ENCODE assay signal across 8 mouse cellular contexts in the genomic region with DNA sequence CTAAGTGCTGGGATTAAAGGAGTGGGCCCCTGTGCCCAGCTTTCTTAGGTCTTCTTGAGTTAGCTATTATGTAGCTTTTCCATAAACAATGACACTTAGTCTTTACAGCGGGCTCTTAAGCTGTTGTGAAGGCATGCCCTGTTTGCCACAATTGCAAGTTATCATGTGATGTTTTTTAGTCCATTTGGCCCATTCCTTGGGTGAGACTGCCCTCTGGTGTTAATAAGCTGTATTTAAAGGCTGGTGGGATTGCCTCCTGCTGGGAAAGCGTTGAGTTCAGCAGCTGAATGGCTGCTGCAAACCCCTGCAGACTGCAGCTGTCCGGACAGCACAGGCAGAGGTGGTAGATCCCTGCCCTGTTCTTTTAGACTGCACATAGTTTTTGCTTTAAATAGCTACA. TPM values are rescaled to one million over a fixed set of nuclear protein-coding genes. Genes with fewer than 3 reads are reported as not detected.
A peak's percentile ranks its signal among the peaks of the same experiment; 100 is the strongest.
DNase-seq lines count a peak whose midpoint lies in the region; ATAC-seq and TF ChIP-seq lines count a peak whose summit lies in the region.

No protein-coding gene starts in this region.

- H3K9me3 ChIP-seq in kidney, embryonic 14.5 days (ENCODE audit: control insufficient read depth, low read length) = no peaks in the 10 kb centered on the region
- no peaks in the 10 kb centered on the region for H3K9me3 ChIP-seq in limb, embryonic 12.5 days
- no peaks in the 10 kb centered on the region for H3K9me3 ChIP-seq in stomach, postnatal 0 days (ENCODE audit: control insufficient read depth, low read length)

- TF ChIP-seq EP300 in heart, adult 2 months (IDR thresholded peaks at IDR 0.05; ENCODE audit: insufficient read depth, low read depth, low read length) = no peak
- TF ChIP-seq EP300 in stomach, postnatal 0 days (optimal IDR thresholded peaks at IDR 0.05) = no peak

- no peak overlapping the region for H3K4me2 ChIP-seq in kidney, embryonic 14.5 days (replicated peaks; ENCODE audit: low read depth, low read length)
- H3K4me2 ChIP-seq in limb, embryonic 12.5 days = no peak overlapping the region
- no peak overlapping the region for H3K4me2 ChIP-seq in stomach, postnatal 0 days (replicated peaks; ENCODE audit: low read depth)

- TF ChIP-seq POLR2A in heart, adult 2 months (IDR thresholded peaks at IDR 0.05; ENCODE audit: insufficient read depth, low read depth, low read length) = no peak

- H3K79me3 ChIP-seq in C2C12 (ENCODE audit: low read depth) = no peaks in the 10 kb centered on the region

- H3K79me2 ChIP-seq in C2C12 (ENCODE audit: control insufficient read depth, insufficient read depth) = no peaks in the 10 kb centered on the region
- no peaks in the 10 kb centered on the region for H3K79me2 ChIP-seq in heart, adult 2 months (replicated peaks; ENCODE audit: control insufficient read depth, insufficient read depth, low read length)

- H3K9ac ChIP-seq in heart, adult 2 months (ENCODE audit: low read depth, low read length) = no peak overlapping the region
- no peak overlapping the region for H3K9ac ChIP-seq in kidney, embryonic 14.5 days (ENCODE audit: low read depth, low read length)
- H3K9ac ChIP-seq in limb, embryonic 12.5 days (replicated peaks) = no peak overlapping the region
- H3K9ac ChIP-seq in stomach, postnatal 0 days (ENCODE audit: low read length) = no peak overlapping the region

- H3K27me3 ChIP-seq in C2C12 (ENCODE audit: control insufficient read depth, insufficient read depth, insufficient read length) = no peaks in the 10 kb centered on the region
- H3K27me3 ChIP-seq in heart, adult 2 months (ENCODE audit: control insufficient read depth, insufficient read depth, low read length) = no peaks in the 10 kb centered on the region
- no peaks in the 10 kb centered on the region for H3K27me3 ChIP-seq in kidney, embryonic 14.5 days (ENCODE audit: control insufficient read depth, insufficient read depth, low read length)
- no peaks in the 10 kb centered on the region for H3K27me3 ChIP-seq in limb, embryonic 12.5 days
- no peaks in the 10 kb centered on the region for H3K27me3 ChIP-seq in stomach, postnatal 0 days (ENCODE audit: control insufficient read depth, insufficient read depth, low read length)

- H3K4me3 ChIP-seq in C2C12 (ENCODE audit: insufficient read depth, poor library complexity, severe bottlenecking) = no peak overlapping the region
- H3K4me3 ChIP-seq in heart, adult 2 months = no peak overlapping the region
- H3K4me3 ChIP-seq in kidney, embryonic 14.5 days (ENCODE audit: low read length) = no peak overlapping the region
- no peak overlapping the region for H3K4me3 ChIP-seq in limb, embryonic 12.5 days (replicated peaks)
- H3K4me3 ChIP-seq in stomach, postnatal 0 days (ENCODE audit: low read depth, low read length) = no peak overlapping the region

- intact Hi-C loops in heart, adult 2 months (cut with DNase I) = loop anchor here (1.0 to 5.0 kb wide), 2 partner anchors 65 to 309 kb away; no protein-coding TSS in a partner anchor

- TF ChIP-seq CTCF in C2C12 (IDR thresholded peaks at IDR 0.05; ENCODE audit: control insufficient read depth, insufficient read depth, insufficient read length) = peak; percentile 45
- TF ChIP-seq CTCF in heart, adult 2 months (IDR thresholded peaks at IDR 0.05) = peak; percentile 89
- TF ChIP-seq CTCF in stomach, postnatal 0 days (IDR thresholded peaks at IDR 0.05; ENCODE audit: low read depth) = peak; percentile 96

- ATAC-seq in kidney, embryonic 14.5 days (ENCODE audit: low FRiP score, low TSS enrichment) = peak; percentile 50; the same call in 1 of the 2 replicates
- ATAC-seq in limb, embryonic 12.5 days (ENCODE audit: insufficient number of reproducible peaks, insufficient read depth, low FRiP score, low TSS enrichment, low read depth) = no peak
- ATAC-seq in monocyte, adult 5-6 weeks (replicated peaks; ENCODE audit: insufficient number of reproducible peaks, low FRiP score, low TSS enrichment, poor library complexity, severe bottlenecking) = peak; percentile 63; the same call in 1 of the 2 replicates
- peak; percentile 48 for ATAC-seq in stomach, postnatal 0 days (ENCODE audit: low FRiP score, low TSS enrichment)

- DNase-seq in T-cell, adult 2 months (ENCODE audit: low spot score) = peak; percentile 24
- DNase-seq in embryo, embryonic 11 days = peak; percentile 88
- peak; percentile 64 to 70 for DNase-seq in heart, adult 2 months
- peak; percentile 76 for DNase-seq in stomach, postnatal 0 days (ENCODE audit: low spot score)

- H3K36me3 ChIP-seq in C2C12 (ENCODE audit: control insufficient read depth, insufficient read depth) = no peaks in the 10 kb centered on the region
- H3K36me3 ChIP-seq in heart, adult 2 months (ENCODE audit: control insufficient read depth, insufficient read depth, low read length) = no peaks in the 10 kb centered on the region
- H3K36me3 ChIP-seq in kidney, embryonic 14.5 days (ENCODE audit: control insufficient read depth, insufficient read depth, low read length) = peaks cover 39% of the 10 kb centered on the region
- H3K36me3 ChIP-seq in limb, embryonic 12.5 days = peaks cover 93% of the 10 kb centered on the region
- peaks cover 6% of the 10 kb centered on the region for H3K36me3 ChIP-seq in stomach, postnatal 0 days (ENCODE audit: control insufficient read depth, insufficient read depth, low read length)

- H3K4me1 ChIP-seq in heart, adult 2 months (ENCODE audit: control insufficient read depth, insufficient read depth, low read length) = no peaks in the 10 kb centered on the region
- no peaks in the 10 kb centered on the region for H3K4me1 ChIP-seq in kidney, embryonic 14.5 days (ENCODE audit: control insufficient read depth, insufficient read depth, low read length)
- peaks cover 8% of the 10 kb centered on the region; the same call in 1 of the 2 replicates for H3K4me1 ChIP-seq in limb, embryonic 12.5 days (replicated peaks)
- H3K4me1 ChIP-seq in stomach, postnatal 0 days (replicated peaks; ENCODE audit: control insufficient read depth, insufficient read depth) = no peaks in the 10 kb centered on the region

- 7% methylated on average over 3 of the region's 3 CpGs for WGBS in heart, adult 2 months
- 34% methylated on average over 3 of the region's 3 CpGs for WGBS in kidney, embryonic 14.5 days
- WGBS in limb, embryonic 12.5 days = 27% methylated on average over 3 of the region's 3 CpGs
- WGBS in stomach, postnatal 0 days = 12% methylated on average over 3 of the region's 3 CpGs

- H3K27ac ChIP-seq in heart, adult 2 months = no peak overlapping the region; the same call in 1 of the 2 replicates
- H3K27ac ChIP-seq in kidney, embryonic 14.5 days (ENCODE audit: low read depth, low read length) = no peak overlapping the region
- H3K27ac ChIP-seq in limb, embryonic 12.5 days = 0 out of 2 replicates have a peak overlapping the region, but pooled peaks have one; percentile 23
- H3K27ac ChIP-seq in stomach, postnatal 0 days (replicated peaks) = no peak overlapping the region

- H3ac ChIP-seq in C2C12 (ENCODE audit: control insufficient read depth, insufficient read length, low read depth) = no peak overlapping the region

TF ChIP-seq in C2C12, 6 proteins besides CTCF, POLR2A, EP300 and RAD21:
- TF ChIP-seq CEBPB (IDR thresholded peaks at IDR 0.05; ENCODE audit: low read depth) (no peak), USF1 (IDR thresholded peaks at IDR 0.05; ENCODE audit: low read depth) (peak; percentile 35)

RNA-seq across cellular contexts. Expression of a gene that starts 17.9 kb away (rescaled TPM):
- 1.1 TPM for polyA plus RNA-seq in C2C12 (2012; fragmentation: generic; extraction: Trizol)
- 10 to 100 TPM; 23.0 to 27.8 TPM for total RNA-seq in heart, adult 2 months (2021)
- polyA plus RNA-seq in heart, adult 2 months (2012; rRNA removed) = 11.1 and 21.3 TPM in 2 replicates
- polyA plus RNA-seq in kidney, embryonic 14.5 days (2014; fragmentation: Nextera tagmentation; extraction: Ambion mirVana) = 7.7 and 15.0 TPM in 2 replicates
- 26.6 and 27.4 TPM in 2 replicates for polyA plus RNA-seq in limb, embryonic 12.5 days (2016; fragmentation: Nextera tagmentation; extraction: Ambion mirVana)
- total RNA-seq in monocyte, adult 5-6 weeks (2017) = 243 to 292 TPM (median 261 TPM) in 3 replicates
- polyA plus RNA-seq in stomach, postnatal 0 days (2015; fragmentation: Nextera tagmentation; extraction: Ambion mirVana) = 13.1 and 14.1 TPM in 2 replicates

RNA-seq across cellular contexts. Expression of a gene that starts 58.0 kb away (rescaled TPM):
- 1.2 TPM for polyA plus RNA-seq in C2C12 (2012; fragmentation: generic; extraction: Trizol)
- total RNA-seq in heart, adult 2 months (2021) = 1 to 10 TPM; 3.2 to 4.5 TPM
- polyA plus RNA-seq in heart, adult 2 months (2012; rRNA removed) = 2.1 and 3.8 TPM in 2 replicates
- 6.8 and 9.2 TPM in 2 replicates for polyA plus RNA-seq in kidney, embryonic 14.5 days (2014; fragmentation: Nextera tagmentation; extraction: Ambion mirVana)
- polyA plus RNA-seq in limb, embryonic 12.5 days (2016; fragmentation: Nextera tagmentation; extraction: Ambion mirVana) = 13.5 and 15.5 TPM in 2 replicates
- total RNA-seq in monocyte, adult 5-6 weeks (2017) = 0.29 to 1.1 TPM (median 0.49 TPM) in 3 replicates
- polyA plus RNA-seq in stomach, postnatal 0 days (2015; fragmentation: Nextera tagmentation; extraction: Ambion mirVana) = 1.0 and 1.1 TPM in 2 replicates

Comparison
In these comparisons a context has a peak if more than half of its experiments do, and no peak if none do; other contexts are left out.
1. CTCF ChIP-seq: peak in every context shown above with its lines; median percentile 96 in stomach, postnatal 0 days; 89 in heart, adult 2 months; 45 in C2C12.
2. DNase-seq: peak in every context shown above with its lines; median percentile 88 in embryo, embryonic 11 days; 76 in stomach, postnatal 0 days; 67 in heart, adult 2 months; 24 in T-cell, adult 2 months.